Mouse (Mus musculus) heart, embryonic 12.5 days (tissue): ENCODE measurements at regions not wholly inside any gene's neighbourhood (a gene's known extent, or its start where the extent isn't known, plus 50 kb on each side); places are given as distances from the start of the nearest gene placed in this dataset.

Source experiments
- ATAC-seq: fragments of 200-750 bp; cut with Nextera tagmentation; 2 replicates; pipeline ENCODE4 v1.8.0; 2017; ENCODE audit warnings: moderate TSS enrichment, moderate library complexity; ENCODE audit not compliant: insufficient number of reproducible peaks, low FRiP score
- H3K27ac ChIP-seq: fragments of 300-500 bp; sonication (generic); 2 replicates; pipeline ENCODE4 v1.5.1; 2016; ENCODE audit warnings: mild to moderate bottlenecking, moderate library complexity; ENCODE audit not compliant: poor library complexity, severe bottlenecking
- H3K27me3 ChIP-seq: fragments of 300-500 bp; sonication (generic); replicated peaks from 2 replicates; pipeline ENCODE4 v1.6.1; 2016; ENCODE audit warnings: mild to moderate bottlenecking, moderate library complexity
- H3K36me3 ChIP-seq: fragments of 300-500 bp; sonication (generic); 2 replicates; pipeline ENCODE4 v1.6.1; 2016; ENCODE audit warnings: mild to moderate bottlenecking, moderate library complexity
- H3K4me1 ChIP-seq: fragments of 300-500 bp; sonication (generic); replicated peaks from 2 replicates; pipeline ENCODE4 v1.6.1; 2016; ENCODE audit warnings: mild to moderate bottlenecking
- H3K4me2 ChIP-seq: fragments of 300-500 bp; sonication (generic); 2 replicates; pipeline ENCODE4 v1.6.1; 2016; ENCODE audit warnings: mild to moderate bottlenecking, moderate library complexity
- H3K4me3 ChIP-seq: fragments of 300-500 bp; sonication (generic); 2 replicates; pipeline ENCODE4 v1.5.1; 2016; ENCODE audit warnings: mild to moderate bottlenecking
- H3K9ac ChIP-seq: fragments of 300-500 bp; sonication (generic); 2 replicates; pipeline ENCODE4 v1.6.1; 2016; ENCODE audit warnings: mild to moderate bottlenecking, moderate library complexity
- H3K9me3 ChIP-seq: fragments of 300-500 bp; sonication (generic); replicated peaks from 2 replicates; pipeline ENCODE4 v1.6.1; 2016; ENCODE audit warnings: mild to moderate bottlenecking, moderate library complexity
- WGBS: fragments of 180-500 bp; shearing (Covaris S2); methylation state at CpG from one replicate; pipeline ENCODE4 v1.1.7; 2016; 5-methylcytosine and 5-hydroxymethylcytosine counted together

DNA sequence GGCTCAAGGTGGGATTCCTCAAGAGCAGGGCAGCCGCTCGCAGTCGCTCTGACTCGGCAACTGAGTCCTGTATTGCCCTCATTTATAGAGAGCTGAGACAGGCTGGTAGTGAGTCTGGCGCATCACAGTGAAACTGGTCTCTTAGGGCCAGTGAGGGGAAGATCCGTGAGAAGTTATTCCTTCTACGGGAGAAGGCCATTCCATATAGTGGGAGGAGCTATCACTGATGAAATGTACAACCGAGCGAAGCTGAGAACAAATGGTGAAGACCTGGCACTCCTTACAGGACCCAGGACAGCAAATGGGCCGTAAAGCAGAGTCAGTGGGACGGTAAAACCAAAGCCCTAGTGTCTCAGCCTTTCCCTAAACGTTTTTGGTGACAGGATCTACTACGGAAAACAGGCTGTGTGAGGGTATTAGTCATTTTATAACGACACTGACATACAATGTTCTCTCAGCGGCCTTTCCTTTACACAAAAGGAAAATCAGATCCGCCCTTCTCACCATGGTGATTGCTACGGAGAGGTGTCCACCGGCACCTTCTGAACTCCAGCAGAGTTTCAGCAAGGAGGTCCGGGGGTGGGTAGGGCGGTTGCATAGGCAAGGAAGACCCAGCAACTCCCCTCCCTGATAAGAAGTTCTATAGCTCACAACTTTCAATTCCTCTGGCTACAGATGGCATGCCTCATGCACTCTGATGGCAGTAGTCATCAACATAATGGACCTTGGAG, 263.6 kb upstream of the Gm5148 start:
- peaks cover 7% of the 10 kb centered on the region for H3K4me1 ChIP-seq
- H3K4me3 ChIP-seq = no peak overlapping the region
- H3K9ac ChIP-seq = no peak overlapping the region
- no peak for ATAC-seq
- 54% methylated on average over 20 of the region's 20 CpGs for WGBS
- no peak overlapping the region for H3K4me2 ChIP-seq
- H3K9me3 ChIP-seq = no peaks in the 10 kb centered on the region
- no peak overlapping the region for H3K27ac ChIP-seq
- H3K27me3 ChIP-seq = 0 out of 2 replicates have a peak, but pooled peaks cover 7% of the 10 kb centered on the region
- H3K36me3 ChIP-seq = no peaks in the 10 kb centered on the region

DNA sequence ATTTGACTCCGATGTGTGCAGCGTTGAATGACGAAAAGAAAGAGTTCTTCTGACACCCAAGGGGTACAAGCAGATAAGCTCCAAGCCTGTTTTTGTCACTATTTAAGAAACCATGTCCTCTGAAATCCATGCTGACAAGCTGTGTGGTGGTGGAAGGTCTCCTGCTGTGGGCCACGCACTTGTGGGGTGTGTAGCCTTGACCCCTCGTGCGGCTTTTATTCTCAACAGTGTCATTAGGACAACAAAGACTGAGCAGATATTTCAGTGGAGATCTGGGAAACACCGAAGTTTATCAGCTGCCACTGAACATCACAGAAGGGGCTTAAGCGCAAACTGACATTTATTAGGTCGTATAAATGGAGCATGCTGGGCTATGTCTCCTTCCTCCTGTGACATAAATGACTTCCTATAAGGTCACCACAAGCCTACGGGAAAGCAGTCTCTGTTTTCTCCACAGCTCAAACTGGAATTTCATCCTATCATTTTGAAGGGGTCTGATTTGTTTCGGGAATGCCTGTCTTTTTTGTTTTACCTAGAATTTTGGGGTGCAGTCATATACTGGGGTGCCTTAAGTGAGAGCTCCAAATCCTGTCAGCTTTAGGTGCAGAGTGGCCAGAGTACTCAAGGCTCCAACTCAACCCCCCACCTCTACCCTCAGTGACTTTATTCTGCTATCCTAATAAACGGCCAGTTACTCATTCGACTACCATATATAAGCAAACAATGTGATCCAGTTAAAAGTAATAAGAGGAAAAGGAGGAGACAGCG, 262.9 kb upstream of the Gm5148 start:
- no peak for ATAC-seq
- Histone ChIP-seq H3K9me3 (no peaks in the 10 kb centered on the region), H3K9ac (no peak overlapping the region), H3K4me3 (no peak overlapping the region), H3K27me3 (0 out of 2 replicates have a peak, but pooled peaks cover 7% of the 10 kb centered on the region), H3K36me3 (no peaks in the 10 kb centered on the region), H3K4me1 (peaks cover 7% of the 10 kb centered on the region), H3K27ac (no peak overlapping the region), H3K4me2 (no peak overlapping the region)
- 57% methylated on average over 14 of the region's 14 CpGs for WGBS

DNA sequence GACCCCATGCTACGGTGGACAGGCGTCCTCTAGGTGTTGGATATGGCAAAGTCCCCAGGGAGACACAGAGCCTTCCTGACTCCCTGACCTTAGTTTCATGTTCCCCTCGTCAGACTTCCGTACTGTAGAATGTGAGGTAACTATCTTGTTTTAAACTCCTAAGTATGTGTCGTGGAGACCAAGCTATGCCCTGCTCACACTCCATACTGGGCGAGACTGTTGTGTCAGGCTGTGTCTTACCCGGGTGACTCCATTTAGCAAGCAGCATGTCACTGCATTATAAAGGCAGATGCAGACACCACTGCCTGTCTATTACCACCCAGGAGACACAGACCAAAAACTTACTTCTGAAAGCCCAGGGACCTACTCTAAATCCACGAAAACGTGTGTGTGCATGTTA, 260.4 kb upstream of the Gm5148 start:
- Histone ChIP-seq H3K4me2 (no peak overlapping the region), H3K4me3 (no peak overlapping the region), H3K9ac (no peak overlapping the region), H3K9me3 (no peaks in the 10 kb centered on the region), H3K27me3 (0 out of 2 replicates have a peak, but pooled peaks cover 7% of the 10 kb centered on the region), H3K4me1 (peaks cover 7% of the 10 kb centered on the region), H3K27ac (no peak overlapping the region), H3K36me3 (no peaks in the 10 kb centered on the region)
- WGBS = 79% methylated on average over 9 of the region's 9 CpGs
- ATAC-seq = no peak

DNA sequence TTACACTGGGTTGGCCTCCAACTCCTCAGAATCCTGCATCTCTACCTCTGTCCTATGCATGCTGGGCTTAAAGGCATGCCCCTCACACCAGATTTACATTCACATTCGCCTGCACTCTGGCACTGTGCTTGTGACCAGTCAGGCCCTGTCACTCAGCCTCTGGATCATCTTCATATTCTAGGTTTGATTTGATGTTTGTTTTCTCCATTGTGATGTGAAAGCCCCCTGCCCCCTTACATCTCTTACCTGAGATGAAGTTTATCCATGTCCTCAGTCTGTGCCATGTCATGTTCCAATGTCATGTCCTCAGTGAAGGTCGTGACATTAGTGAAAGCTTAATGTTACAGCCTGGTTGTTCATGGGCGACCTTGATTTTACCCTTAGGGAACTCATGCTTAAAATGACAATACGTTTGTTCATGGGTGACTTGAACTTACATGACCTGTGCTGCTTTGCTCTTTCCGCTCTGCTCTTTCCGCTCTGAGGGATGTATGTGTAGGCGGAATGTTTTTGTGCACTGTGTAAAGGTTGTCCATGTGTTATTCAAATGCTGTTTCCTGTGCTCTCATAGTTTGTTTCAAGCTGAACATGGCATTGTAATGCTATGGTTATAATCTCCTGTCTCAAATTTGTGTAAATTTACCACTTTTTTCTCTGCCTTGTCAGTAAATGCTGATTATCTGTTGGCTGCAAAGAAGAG, 257.3 kb upstream of the Gm5148 start:
- no peaks in the 10 kb centered on the region for H3K27me3 ChIP-seq
- no peak overlapping the region for H3K27ac ChIP-seq
- peaks cover 9% of the 10 kb centered on the region for H3K4me1 ChIP-seq
- WGBS = 78% methylated on average over 7 of the region's 7 CpGs
- no peak overlapping the region for H3K4me2 ChIP-seq
- no peak for ATAC-seq
- H3K4me3 ChIP-seq = no peak overlapping the region
- H3K36me3 ChIP-seq = no peaks in the 10 kb centered on the region
- H3K9ac ChIP-seq = no peak overlapping the region
- H3K9me3 ChIP-seq = no peaks in the 10 kb centered on the region

DNA sequence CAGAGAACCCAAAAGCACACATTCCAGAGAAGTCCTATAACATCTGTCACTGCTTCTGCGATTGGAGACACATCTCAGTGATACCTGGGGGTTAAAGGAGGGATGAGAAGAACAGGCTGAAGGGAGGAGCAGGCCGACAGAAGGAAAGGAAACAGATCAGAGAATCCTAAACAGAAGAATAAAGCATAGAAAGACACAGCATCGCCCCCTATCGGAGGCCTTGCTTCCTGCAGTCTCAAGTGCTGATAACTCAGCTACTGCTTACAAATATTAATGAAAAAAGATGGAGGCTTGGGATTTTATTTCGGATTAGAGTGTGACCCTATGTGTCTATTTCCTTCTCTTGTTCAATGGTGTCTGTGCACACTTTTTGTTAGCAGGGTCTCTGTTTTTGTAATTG, 255.6 kb upstream of the Gm5148 start:
- H3K9ac ChIP-seq = no peak overlapping the region
- no peak overlapping the region for H3K27ac ChIP-seq
- H3K4me1 ChIP-seq = peaks cover 20% of the 10 kb centered on the region
- H3K4me3 ChIP-seq = no peak overlapping the region
- ATAC-seq = no peak
- no peaks in the 10 kb centered on the region for H3K9me3 ChIP-seq
- WGBS = 46% methylated on average over 5 of the region's 5 CpGs
- no peaks in the 10 kb centered on the region for H3K36me3 ChIP-seq
- no peaks in the 10 kb centered on the region for H3K27me3 ChIP-seq
- H3K4me2 ChIP-seq = no peak overlapping the region

DNA sequence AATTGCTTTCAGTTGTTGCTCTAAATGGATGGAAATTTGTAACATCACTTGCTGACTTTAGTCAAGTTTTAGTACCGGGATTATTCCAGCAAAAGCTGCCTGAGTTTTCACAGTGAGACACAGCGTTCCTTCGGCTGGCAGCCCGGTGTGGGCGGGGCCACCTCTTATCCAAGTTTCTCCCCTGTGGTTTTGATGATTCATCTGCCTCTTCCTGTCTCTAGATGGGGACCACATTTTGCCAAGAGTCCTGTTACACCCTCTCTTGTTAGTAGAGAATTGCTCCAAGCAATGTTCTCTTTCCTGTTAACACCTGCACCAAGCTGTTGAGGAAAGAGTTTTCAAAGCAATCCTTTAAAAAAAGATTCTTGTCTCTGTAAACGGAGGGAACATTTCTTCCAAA, 254.2 kb upstream of the Gm5148 start:
- Histone ChIP-seq H3K27ac (no peak overlapping the region), H3K27me3 (no peaks in the 10 kb centered on the region; the same call in 1 of the 2 replicates), H3K9me3 (no peaks in the 10 kb centered on the region), H3K4me1 (peaks cover 20% of the 10 kb centered on the region), H3K4me2 (no peak overlapping the region), H3K36me3 (no peaks in the 10 kb centered on the region), H3K4me3 (no peak overlapping the region), H3K9ac (no peak overlapping the region)
- no peak for ATAC-seq
- WGBS = 21% methylated on average over 6 of the region's 6 CpGs

GRCm38 (mm10) chr3:37977453-37977852, 253.2 kb upstream of the Gm5148 start:
- Histone ChIP-seq H3K9ac (no peak overlapping the region), H3K4me2 (no peak overlapping the region), H3K36me3 (no peaks in the 10 kb centered on the region), H3K27me3 (no peaks in the 10 kb centered on the region; the same call in 1 of the 2 replicates), H3K4me1 (peaks cover 20% of the 10 kb centered on the region), H3K4me3 (no peak overlapping the region), H3K9me3 (no peaks in the 10 kb centered on the region), H3K27ac (no peak overlapping the region)
- 66% methylated on average over 3 of the region's 3 CpGs for WGBS
- no peak for ATAC-seq

DNA sequence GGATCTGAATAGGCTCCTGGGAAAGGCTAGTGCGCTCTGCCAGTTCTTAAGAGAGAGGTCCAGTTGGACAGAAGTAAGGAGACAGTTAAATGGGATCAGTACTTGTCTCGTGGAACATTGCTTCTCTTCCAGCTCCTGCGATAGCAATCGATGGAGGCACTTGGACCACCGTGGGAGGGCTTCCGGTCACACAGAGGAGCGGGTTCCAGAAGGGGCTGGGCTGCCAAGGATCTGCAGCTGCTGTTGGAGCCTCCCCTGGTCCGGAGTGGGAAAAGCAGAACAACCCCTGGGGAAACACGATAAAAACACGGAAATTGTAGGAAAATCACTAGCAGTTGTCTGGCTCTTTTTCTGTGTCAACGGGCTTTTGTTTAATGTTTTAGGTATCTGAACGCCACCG, 252.3 kb upstream of the Gm5148 start:
- Histone ChIP-seq H3K9ac (0 out of 2 replicates have a peak overlapping the region, but pooled peaks have one; percentile 22), H3K36me3 (no peaks in the 10 kb centered on the region), H3K4me2 (peak overlapping the region; percentile 44), H3K27ac (no peak overlapping the region), H3K4me3 (peak overlapping the region; percentile 2; the same call in 1 of the 2 replicates), H3K4me1 (peaks cover 20% of the 10 kb centered on the region), H3K27me3 (no peaks in the 10 kb centered on the region; the same call in 1 of the 2 replicates), H3K9me3 (no peaks in the 10 kb centered on the region)
- 31% methylated on average over 13 of the region's 13 CpGs for WGBS
- ATAC-seq = no peak

- H3K27ac ChIP-seq = no peak overlapping the region
- ATAC-seq = no peak
- 43% methylated on average over 11 of the region's 11 CpGs for WGBS
Measured at GRCm38 (mm10) chr3:37975194-37975756, 251.0 kb upstream of the Gm5148 start.

GRCm38 (mm10) chr3:37972931-37973330, 248.6 kb upstream of the Gm5148 start:
- WGBS = 65% methylated on average over 3 of the region's 3 CpGs
- H3K4me1 ChIP-seq = peaks cover 16% of the 10 kb centered on the region
- no peak for ATAC-seq

More at GRCm38 (mm10) chr3:37975194-37975756, 251.0 kb upstream of the Gm5148 start:
- no peaks in the 10 kb centered on the region for H3K9me3 ChIP-seq
- no peaks in the 10 kb centered on the region; the same call in 1 of the 2 replicates for H3K27me3 ChIP-seq
- no peaks in the 10 kb centered on the region for H3K36me3 ChIP-seq
- no peak overlapping the region for H3K9ac ChIP-seq
- H3K4me1 ChIP-seq = peaks cover 20% of the 10 kb centered on the region
- H3K4me2 ChIP-seq = no peak overlapping the region
- no peak overlapping the region for H3K4me3 ChIP-seq

GRCm38 (mm10) chr3:37971240-37971639, 246.9 kb upstream of the Gm5148 start:
- 57% methylated on average over 2 of the region's 2 CpGs for WGBS
- no peaks in the 10 kb centered on the region for H3K36me3 ChIP-seq
- H3K9ac ChIP-seq = no peak overlapping the region
- peaks cover 2% of the 10 kb centered on the region; the same call in 1 of the 2 replicates for H3K27me3 ChIP-seq
- H3K27ac ChIP-seq = no peak overlapping the region
- no peak for ATAC-seq
- H3K4me2 ChIP-seq = no peak overlapping the region
- peaks cover 8% of the 10 kb centered on the region for H3K4me1 ChIP-seq
- no peak overlapping the region for H3K4me3 ChIP-seq
- no peaks in the 10 kb centered on the region for H3K9me3 ChIP-seq

More at GRCm38 (mm10) chr3:37972931-37973330, 248.6 kb upstream of the Gm5148 start:
- no peaks in the 10 kb centered on the region for H3K36me3 ChIP-seq
- H3K4me3 ChIP-seq = no peak overlapping the region
- H3K9ac ChIP-seq = no peak overlapping the region
- H3K27ac ChIP-seq = no peak overlapping the region
- no peaks in the 10 kb centered on the region; the same call in 1 of the 2 replicates for H3K27me3 ChIP-seq
- no peak overlapping the region for H3K4me2 ChIP-seq
- H3K9me3 ChIP-seq = no peaks in the 10 kb centered on the region
